Mouse (Mus musculus) Patski (cell line): ENCODE results near the gene Ccdc9. TPM values are rescaled to one million over a fixed set of nuclear protein-coding genes. Genes with fewer than 3 reads are reported as not detected.
A peak's percentile ranks its signal among the peaks of the same experiment; 100 is the strongest.
"Not testable (repeated sequence)": the region's sequence is repeated elsewhere in the genome, so short reads cannot be mapped to it uniquely, and the experiment has no call there.

Experiments used
- ATAC-seq: fragments of 100-300 bp; one replicate; pipeline ENCODE4 v1.8.0; 2021
- CTCF ChIA-PET: fragments of 350-600 bp; sonication (Branson Sonifier 250); formaldehyde crosslinking; loops from one replicate; lab custom pipeline; 2022; ENCODE audit warnings: inconsistent platforms; lab: Charles Lee
- POLR2A ChIA-PET: fragments of 350-600 bp; sonication (Branson Sonifier 250); formaldehyde crosslinking; loops from one replicate; lab custom pipeline; 2022; ENCODE audit warnings: antibody characterized with exemption, inconsistent platforms; lab: Charles Lee
- DNase-seq: peaks from one replicate; pipeline ENCODE4 v3.0.0-alpha.2; 2011; ENCODE audit warnings: low read depth, low spot score
- H3K27me3 ChIP-seq: fragments of 371-371 bp; one replicate; pipeline ENCODE4 v1.5.1; 2021
- CTCF ChIP-seq: fragments of 100-300 bp; IDR thresholded peaks from one replicate; pipeline ENCODE4 v1.5.1; 2021
- in situ Hi-C: fragments of 300-500 bp; cut with MboI; formaldehyde crosslinking; loops from 3 replicates; pipeline ENCODE4 v1.11.1; 2018; ENCODE audit warnings: low pct_unique_long_range_greater_than_20kb, mixed read lengths
- polyA plus RNA-seq: library from polyadenylated mRNA; unstranded; gene quantifications from one replicate; pipeline ENCODE4 v1.2.3, GENCODE M21; 2021

Gene Ccdc9
- polyA plus RNA-seq, 1 experiment from 2014 or later: 78.2 TPM

GRCm38 (mm10) chr7:16308555-16309317, 22.1 kb upstream of the Ccdc9 start:
- ChIA-PET CTCF (interaction anchor here (1.1 kb wide), 1 partner anchor 14 kb away, joined by 3 read pairs; no protein-coding TSS in a partner anchor), POLR2A (no interaction called here)
- peak; percentile 0 for ATAC-seq
- no peaks in the 10 kb centered on the region for H3K27me3 ChIP-seq
- no peak for DNase-seq
- no peak for TF ChIP-seq CTCF
- in situ Hi-C loops: no loop called here

GRCm38 (mm10) chr7:16308093-16308492, 21.5 kb upstream of the Ccdc9 start, which contains the start of gene Bbc3:
Gene Bbc3 (plus strand): TSS chr7:16308393.
- in situ Hi-C loops, H3K27me3 ChIP-seq, CTCF ChIA-PET, DNase-seq, ATAC-seq: not testable (repeated sequence)
- POLR2A ChIA-PET: interaction anchor here (1.0 kb wide), 1 partner anchor 60 kb away, joined by 4 read pairs; no protein-coding TSS in a partner anchor

GRCm38 (mm10) chr7:16307141-16307540, 20.5 kb upstream of the Ccdc9 start:
- CTCF ChIA-PET: interaction anchor here (0.8 kb wide), 1 partner anchor 359 kb away, joined by 3 read pairs; no protein-coding TSS in a partner anchor
- ATAC-seq, H3K27me3 ChIP-seq, DNase-seq, in situ Hi-C loops: not testable (repeated sequence)
- POLR2A ChIA-PET: interaction anchor here (1.0 kb wide), 1 partner anchor 61 kb away, joined by 4 read pairs; no protein-coding TSS in a partner anchor

- no peaks in the 10 kb centered on the region for H3K27me3 ChIP-seq
- POLR2A ChIA-PET: interaction anchor here (0.7 to 1.0 kb wide), 2 partner anchors 14 to 16 kb away, joined by 3 to 5 read pairs; no protein-coding TSS in a partner anchor
- in situ Hi-C loops: no loop called here
- no peak for TF ChIP-seq CTCF
- DNase-seq (no peak), ATAC-seq (peak; percentile 67)
- CTCF ChIA-PET: no interaction called here
These were observed 12.9 kb upstream of the Ccdc9 start for GRCm38 (mm10) chr7:16299419-16300035.

GRCm38 (mm10) chr7:16298927-16299326, 12.3 kb upstream of the Ccdc9 start:
- CTCF ChIA-PET: no interaction called here
- in situ Hi-C loops: no loop called here
- POLR2A ChIA-PET: interaction anchor here (0.7 kb wide), 1 partner anchor 16 kb away, joined by 3 read pairs; no protein-coding TSS in a partner anchor
- DNase-seq (no peak), ATAC-seq (no peak)
- H3K27me3 ChIP-seq: no peaks in the 10 kb centered on the region
- no peak for TF ChIP-seq CTCF

- no peaks in the 10 kb centered on the region for H3K27me3 ChIP-seq
- DNase-seq: no peak
- no peak for ATAC-seq
- TF ChIP-seq CTCF: no peak
- POLR2A ChIA-PET: interaction anchor here (0.7 to 1.2 kb wide), 2 partner anchors 77 to 102 kb away, joined by 3 read pairs; no protein-coding TSS in a partner anchor
- in situ Hi-C loops: no loop called here
- CTCF ChIA-PET: interaction anchor here (1.3 kb wide), 1 partner anchor 16 kb away, joined by 5 read pairs; no protein-coding TSS in a partner anchor
These were observed 11.0 kb upstream of the Ccdc9 start for GRCm38 (mm10) chr7:16297616-16298015.

- in situ Hi-C loops: no loop called here
- peak; percentile 18 for ATAC-seq
- DNase-seq: no peak
- no peaks in the 10 kb centered on the region for H3K27me3 ChIP-seq
- POLR2A ChIA-PET: interaction anchor here (0.6 to 1.2 kb wide), 2 partner anchors 9 to 103 kb away, joined by 3 read pairs; no protein-coding TSS in a partner anchor
- CTCF ChIA-PET: interaction anchor here (1.3 kb wide), 1 partner anchor 16 kb away, joined by 5 read pairs; no protein-coding TSS in a partner anchor
- TF ChIP-seq CTCF: no peak
These were observed 10.3 kb upstream of the Ccdc9 start for GRCm38 (mm10) chr7:16296766-16297390.

GRCm38 (mm10) chr7:16296146-16296545, 9.6 kb upstream of the Ccdc9 start:
- CTCF ChIA-PET: interaction anchor here (1.3 kb wide), 1 partner anchor 17 kb away, joined by 5 read pairs; no protein-coding TSS in a partner anchor
- ATAC-seq (no peak), DNase-seq (no peak)
- no peaks in the 10 kb centered on the region for H3K27me3 ChIP-seq
- POLR2A ChIA-PET: interaction anchor here (0.6 to 1.2 kb wide), 2 partner anchors 9 to 103 kb away, joined by 3 read pairs; no protein-coding TSS in a partner anchor
- TF ChIP-seq CTCF: no peak
- in situ Hi-C loops: no loop called here

GRCm38 (mm10) chr7:16295321-16295900, 8.8 kb upstream of the Ccdc9 start:
- in situ Hi-C loops: no loop called here
- POLR2A ChIA-PET: interaction anchor here (1.0 to 1.6 kb wide), 3 partner anchors 15 to 31 kb away, joined by 4 to 10 read pairs (median 5); no protein-coding TSS in a partner anchor
- peak; percentile 84 for ATAC-seq

More at GRCm38 (mm10) chr7:16295321-16295900, 8.8 kb upstream of the Ccdc9 start:
- DNase-seq: no peak
- no peak for TF ChIP-seq CTCF
- CTCF ChIA-PET: interaction anchor here (0.7 to 2.5 kb wide), 23 partner anchors 10 to 130 kb away, joined by 3 to 39 read pairs (median 5); no protein-coding TSS in a partner anchor
- H3K27me3 ChIP-seq: no peaks in the 10 kb centered on the region
